Mouse (Mus musculus) frontal cortex, adult (tissue): ENCODE results near the gene Itih3.

Experiments used
- ATAC-seq: cut with Nextera tagmentation; 2 replicates; pipeline ENCODE4 v1.9.2; 2017; ENCODE audit warnings: mild to moderate bottlenecking, moderate library complexity, mixed read lengths; ENCODE audit not compliant: low TSS enrichment

Itih3 gene

DNA sequence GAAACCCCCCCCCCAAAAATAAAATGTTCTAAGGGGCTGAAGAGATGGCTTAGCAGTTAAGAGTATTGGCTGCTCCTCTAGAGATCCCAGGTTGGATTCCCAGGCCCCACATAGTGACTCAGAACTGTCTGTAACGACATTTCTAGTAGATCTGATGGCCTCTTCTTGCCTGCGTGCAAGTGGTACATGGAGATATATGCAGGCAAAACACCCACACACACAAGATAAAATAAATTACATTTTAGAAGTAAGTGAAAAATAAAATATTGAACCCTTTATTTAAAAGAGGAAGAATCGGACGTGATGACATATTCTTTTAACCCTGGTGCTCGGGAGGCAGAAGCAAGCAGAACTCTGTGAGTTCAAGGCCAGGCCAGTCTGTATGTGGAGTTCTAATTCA lies 20.9 kb downstream of the Itih3 start:
- ATAC-seq = no peak

DNA sequence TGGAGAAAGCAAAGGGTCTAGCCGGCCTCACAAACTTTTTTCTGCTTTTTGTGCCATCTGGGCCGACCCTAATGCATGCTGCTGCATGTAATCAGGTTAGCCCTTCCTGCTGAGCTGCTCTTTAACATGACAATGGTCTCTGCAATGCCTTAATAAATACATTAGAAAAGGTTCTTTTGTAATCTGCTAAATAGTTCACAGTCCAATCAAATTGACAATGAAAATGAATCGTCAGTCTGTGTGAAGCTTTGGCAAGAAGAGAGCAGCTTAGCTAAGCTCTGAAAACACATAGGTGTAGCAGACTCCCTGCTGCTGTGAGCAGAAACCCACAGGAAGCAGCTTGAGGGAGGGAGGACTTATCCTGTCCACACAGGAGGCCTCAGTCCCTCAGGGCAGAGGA lies 23.6 kb downstream of the Itih3 start:
- ATAC-seq = no peak

DNA sequence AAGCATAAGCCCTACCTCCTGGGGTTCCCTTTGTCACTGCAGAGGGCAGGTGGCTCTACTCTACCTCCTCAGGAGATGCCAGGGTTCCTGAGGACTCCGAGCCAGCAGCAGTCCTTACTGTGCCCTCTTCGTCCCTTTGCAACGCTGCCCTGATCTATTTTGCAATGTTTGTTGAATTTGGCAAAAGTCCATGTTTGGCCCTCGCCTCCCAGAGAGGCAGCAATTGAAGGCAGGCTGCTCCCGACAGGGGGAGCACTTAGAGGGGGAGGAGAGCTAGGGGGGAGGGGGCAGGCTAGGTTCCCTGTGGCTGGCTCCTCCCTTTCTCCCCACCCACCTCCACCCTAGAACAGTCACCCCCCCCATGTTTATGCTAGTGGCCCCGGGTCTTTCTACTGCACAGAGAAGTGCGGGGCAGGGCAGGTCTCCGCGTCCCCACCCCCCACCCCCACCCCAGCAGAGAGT lies 35.3 kb downstream of the Itih3 start:
- ATAC-seq = no peak

DNA sequence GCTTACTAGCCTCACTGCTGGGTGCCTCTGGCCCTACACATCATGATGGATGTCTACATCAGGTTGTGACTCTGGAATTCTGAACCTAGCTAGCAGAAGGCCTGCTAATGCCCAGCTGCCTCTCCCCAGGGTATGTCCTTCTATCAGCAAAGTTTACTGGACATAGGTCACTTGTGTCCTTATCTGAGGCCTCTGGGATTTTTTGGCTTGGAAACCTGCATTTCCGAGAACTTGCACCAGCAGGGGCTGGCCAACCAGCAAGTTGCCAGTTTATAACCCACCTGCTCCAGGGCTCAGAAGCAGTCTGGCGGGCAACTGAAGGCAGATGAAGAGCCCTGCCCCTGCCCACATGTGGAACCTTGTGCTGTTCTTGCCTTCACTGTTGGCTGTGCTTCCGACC lies 37.4 kb downstream of the Itih3 start, which contains the start of gene Itih4:
Itih4 (plus strand) TSS at position 273 of the 400 bp plus-strand sequence.
- ATAC-seq = no peak

DNA sequence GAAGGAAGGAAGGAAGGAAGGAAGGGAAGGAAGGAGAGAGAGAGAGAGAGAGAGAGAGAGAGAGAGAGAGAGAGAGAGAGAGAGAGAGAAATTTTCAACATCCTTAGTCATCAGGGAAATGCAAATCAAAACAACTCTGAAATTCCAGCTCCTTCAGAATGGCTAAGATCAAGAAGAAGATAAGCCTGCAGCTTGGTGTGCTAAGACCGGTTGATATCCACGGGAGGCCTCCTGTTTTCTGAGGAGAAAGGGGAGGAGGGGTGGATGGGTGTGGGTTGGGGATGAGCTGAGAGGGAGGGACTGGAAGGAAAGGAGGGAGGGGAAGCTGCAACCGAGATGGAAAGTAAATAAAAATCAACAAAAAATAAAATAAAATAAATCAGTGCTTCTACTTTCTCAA lies 38.3 kb downstream of the Itih3 start:
- ATAC-seq = no peak

DNA sequence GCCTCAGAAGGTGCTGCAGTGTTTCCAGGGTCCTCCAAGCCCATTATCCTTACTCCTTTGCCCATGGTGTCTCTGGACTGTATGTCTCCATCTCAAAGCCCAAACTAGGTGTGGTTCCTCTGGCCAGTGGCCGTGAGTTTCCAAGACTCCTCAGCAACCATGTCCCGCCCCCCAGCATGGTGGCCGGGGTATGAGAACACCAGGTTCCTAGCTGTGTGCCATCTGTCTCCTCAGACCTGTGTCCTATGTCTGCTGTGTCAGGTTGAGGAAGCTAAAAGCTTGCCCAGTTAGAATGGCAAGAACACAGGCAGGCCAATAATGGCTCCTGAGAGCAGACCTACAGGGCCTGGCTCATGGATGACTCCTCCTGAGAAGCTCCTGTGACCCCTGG lies 41.8 kb downstream of the Itih3 start:
- ATAC-seq = no peak

DNA sequence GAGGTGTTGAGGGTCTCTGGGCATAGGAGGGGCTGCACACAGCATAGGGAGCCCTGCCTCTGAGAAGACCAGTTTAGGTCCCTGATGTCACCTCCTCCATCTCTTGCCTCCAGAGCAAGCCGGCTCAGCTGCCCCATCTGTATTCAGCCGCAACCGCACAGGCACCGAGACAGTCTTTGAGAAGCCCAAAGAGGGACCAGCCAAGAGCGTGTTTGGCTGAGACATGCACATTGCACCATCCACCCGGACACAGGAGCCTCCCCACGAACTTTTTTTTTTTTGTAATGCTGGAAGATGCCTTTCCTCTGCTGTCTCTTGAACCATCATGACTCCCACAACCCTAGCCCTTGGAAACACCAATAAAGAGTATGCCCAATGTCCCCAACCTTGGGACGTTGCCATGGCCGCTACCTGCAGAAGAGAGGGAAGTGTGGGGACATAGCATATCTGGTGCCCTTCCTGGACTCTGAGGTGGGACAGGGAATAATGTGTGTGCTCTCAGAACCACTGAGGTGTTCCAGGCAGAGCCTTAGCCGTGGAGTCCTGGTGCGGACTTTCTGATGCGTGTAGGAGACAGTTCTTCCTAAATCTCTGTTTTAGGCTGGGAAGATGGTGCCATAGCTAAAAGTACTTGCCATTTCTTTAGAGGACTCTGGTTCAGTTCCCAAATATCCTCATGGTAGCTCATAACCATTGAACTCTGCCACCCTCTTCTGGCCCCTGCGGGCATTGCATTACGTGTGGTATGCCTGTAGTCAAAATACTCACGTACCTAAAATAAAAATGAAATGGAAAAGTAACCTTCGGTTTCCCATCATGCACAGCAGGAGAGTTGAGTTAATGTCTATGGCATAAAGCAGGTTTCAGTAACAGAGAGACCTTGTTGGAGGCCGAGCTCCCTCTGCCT lies 42.5 kb downstream of the Itih3 start:
- peak; percentile 25; the same call in 1 of the 2 replicates for ATAC-seq

DNA sequence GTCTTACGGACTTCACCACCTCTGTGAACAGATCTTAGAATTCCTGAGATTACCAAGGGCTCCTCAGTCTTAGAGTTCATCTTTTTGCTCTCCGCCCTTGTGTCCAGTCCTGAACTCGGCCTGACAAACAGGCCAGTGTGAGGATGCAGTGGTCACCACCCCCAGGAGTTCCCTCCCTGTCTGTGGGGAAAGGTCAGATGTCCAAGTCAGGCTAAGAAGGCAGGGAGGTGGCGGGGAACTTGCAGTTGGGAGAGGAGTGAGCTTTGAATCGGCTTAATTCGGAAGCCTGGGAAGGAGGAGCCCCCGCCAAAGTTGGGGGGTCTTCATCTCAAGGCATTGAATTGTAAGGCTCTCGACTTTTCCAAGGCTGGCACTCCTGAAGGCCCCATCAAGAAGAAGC lies 43.3 kb downstream of the Itih3 start:
- no peak for ATAC-seq

DNA sequence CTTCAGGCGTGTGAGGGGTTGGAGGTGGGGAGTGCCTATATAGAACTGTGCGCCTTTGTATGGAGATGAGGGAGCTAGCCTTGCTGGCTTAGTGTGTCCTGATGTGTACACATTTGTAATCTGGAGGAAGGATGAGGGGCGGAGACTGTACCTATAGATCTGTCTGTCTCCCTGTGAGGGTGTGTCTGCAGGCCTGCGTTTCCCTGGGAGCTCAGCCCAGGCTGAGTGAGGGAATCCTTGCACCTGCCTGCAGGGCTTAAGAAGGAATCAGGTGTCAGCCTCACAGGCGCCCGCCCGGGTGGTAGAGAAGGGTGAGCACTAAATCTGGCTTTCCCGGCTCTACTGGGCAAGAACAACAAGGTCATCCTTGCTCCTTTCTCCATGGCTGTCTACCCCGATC lies 43.8 kb downstream of the Itih3 start:
- ATAC-seq = peak; percentile 35

DNA sequence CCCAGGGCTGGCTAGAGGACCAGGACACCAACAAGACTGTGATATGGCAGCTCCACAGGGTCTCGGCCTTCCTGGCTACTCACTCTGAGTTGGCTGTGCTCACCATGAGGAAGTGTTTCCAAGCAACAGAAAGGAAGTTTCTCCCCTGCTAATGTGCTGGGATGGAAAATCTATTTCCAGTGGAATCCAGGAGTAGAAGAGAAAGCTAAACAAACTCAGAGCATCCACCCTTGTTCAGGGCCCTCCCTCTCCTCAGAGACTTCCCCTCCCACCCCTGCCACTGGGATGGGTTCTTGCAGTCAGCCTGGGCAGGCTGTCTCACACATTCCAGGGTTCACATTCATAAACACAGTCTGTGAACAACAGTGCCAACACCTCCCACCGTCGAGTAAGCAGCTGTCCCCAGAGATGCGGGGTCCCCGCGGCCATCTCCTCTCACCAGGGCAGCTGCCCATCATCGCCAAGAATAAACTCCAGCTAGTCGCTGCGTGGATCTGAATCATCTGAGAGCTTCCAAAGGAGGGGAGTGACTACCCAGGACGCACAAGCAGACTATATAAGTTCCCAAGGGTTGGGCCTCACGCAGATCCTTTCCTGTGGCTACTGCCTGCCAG lies 44.5 kb downstream of the Itih3 start, which contains the start of gene Mustn1:
Mustn1 (plus strand) TSS at position 243 of the 614 bp plus-strand sequence.
- ATAC-seq = 0 out of 2 replicates have a peak, but pooled peaks have one; percentile 39

DNA sequence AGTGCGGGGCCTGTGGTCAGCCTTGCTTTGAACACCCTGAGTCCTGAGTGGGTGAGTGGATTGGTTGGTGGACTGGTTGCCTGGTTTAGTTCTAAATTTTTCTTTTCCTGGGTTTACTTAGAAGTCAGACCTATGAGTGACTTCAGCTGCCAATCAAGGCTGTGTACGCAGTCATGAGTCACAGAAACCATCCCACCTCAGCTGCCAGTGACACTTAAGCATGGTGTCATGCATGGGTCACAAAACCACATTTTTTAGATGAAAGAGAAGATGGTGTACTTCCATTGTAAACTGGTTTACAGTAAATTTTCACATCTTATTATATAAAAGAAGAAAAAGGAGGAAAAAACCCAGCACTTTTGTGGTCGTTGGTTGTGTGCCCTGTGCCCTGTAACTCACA lies 45.7 kb downstream of the Itih3 start:
- ATAC-seq = no peak

DNA sequence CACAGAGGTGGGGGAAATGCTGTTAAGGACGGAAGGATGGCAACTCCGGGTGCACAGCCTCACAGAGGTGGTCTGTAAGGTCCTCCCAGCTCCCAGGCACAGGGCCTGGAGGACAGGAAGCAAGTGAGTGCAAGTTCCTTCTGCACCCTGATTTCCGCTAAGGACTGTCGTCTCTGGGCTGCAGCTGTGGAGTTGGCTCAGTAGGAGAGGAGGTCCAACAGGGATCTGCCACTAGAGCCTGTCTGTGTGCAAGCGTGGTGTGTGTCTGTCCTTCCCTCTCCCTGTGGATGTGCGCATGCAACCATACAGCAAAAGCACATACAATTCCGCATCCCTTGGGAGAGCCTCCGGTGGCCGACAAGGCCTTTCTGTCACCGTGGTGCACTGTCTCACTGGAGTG lies 47.1 kb downstream of the Itih3 start:
- no peak for ATAC-seq

DNA sequence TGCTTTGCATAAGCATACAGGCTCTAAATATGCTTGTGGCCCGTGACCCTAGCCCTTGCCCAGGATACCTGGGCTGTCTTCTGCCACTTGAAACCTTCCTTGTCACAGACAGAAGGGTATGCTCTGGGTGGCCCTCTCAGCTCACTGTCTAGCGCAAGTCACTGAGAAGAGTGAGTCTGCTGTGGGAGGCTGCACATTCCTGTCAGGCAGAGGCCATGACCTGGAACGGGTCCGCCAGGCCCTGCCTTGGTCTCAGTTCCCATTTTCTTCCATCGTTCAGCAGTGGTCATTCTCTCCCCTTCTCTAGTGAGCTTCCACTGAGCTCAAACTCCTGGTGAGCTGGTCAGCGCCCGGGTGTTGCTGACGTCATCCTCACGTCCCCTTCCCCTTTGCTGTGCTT lies 47.6 kb downstream of the Itih3 start:
- no peak for ATAC-seq

DNA sequence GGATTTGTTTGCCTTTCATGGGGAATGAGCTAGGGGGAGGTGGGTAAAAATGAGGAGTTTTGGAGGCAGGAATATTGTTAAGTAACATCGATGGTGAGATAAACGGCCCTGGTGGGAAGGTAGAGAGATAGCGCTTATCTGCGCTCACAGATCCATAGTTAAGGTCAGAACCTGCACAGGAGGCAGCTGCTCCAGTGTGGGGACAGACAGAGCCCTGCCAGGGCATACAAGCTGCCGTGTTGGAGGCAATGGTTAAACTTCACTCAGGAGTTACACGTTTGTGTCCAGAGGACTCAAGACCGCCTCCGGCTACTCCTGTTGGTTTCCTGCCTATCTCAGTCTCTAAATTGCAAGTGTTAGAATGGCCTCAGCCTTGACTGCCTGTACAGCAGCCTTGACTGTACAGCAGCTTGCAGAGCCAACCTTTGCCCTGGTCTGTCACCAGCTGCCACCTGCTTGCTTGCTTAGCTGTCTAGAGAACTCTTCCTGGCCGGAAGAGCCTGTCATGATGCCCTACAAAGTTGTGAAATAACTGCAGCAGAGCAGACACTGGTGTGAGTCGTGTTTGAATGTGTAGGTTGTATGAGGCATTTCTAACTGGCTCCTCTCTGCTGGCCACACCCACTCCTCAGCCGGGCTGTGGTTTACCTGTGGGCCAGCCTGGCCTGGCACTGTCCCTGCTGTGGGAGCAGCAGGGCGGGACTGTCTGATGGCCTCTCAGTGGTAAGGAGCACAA lies 48.3 kb downstream of the Itih3 start:
- ATAC-seq = no peak

DNA sequence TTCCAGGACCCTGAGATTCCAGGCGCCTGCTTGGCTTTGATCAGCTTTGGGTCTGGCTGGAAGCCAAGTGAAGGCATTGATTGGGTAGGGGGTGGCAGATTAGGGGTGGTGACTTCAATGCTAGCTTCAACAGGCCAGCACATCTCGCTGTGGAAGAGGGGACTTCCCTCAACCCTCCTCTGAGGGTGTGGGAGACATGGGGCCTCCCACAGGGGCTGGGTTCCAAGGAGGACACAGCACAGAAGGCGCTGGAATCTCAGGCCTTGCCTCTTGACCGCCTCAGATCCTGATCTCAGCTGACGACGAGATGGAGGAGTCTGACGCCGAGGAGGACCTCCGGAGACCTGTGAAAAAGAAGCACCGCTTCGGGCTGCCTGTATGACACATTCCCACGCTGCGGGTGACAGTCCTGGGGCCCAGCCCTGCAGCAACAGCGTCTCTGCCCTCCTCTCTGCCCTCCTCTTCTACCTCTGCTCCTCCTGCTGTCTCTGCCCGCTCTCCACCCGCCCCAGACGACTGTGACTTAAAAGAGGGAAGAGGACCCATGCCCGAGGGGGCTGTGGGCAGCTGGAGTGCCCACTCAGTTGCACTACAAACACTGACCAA lies 49.4 kb downstream of the Itih3 start:
- no peak for ATAC-seq

DNA sequence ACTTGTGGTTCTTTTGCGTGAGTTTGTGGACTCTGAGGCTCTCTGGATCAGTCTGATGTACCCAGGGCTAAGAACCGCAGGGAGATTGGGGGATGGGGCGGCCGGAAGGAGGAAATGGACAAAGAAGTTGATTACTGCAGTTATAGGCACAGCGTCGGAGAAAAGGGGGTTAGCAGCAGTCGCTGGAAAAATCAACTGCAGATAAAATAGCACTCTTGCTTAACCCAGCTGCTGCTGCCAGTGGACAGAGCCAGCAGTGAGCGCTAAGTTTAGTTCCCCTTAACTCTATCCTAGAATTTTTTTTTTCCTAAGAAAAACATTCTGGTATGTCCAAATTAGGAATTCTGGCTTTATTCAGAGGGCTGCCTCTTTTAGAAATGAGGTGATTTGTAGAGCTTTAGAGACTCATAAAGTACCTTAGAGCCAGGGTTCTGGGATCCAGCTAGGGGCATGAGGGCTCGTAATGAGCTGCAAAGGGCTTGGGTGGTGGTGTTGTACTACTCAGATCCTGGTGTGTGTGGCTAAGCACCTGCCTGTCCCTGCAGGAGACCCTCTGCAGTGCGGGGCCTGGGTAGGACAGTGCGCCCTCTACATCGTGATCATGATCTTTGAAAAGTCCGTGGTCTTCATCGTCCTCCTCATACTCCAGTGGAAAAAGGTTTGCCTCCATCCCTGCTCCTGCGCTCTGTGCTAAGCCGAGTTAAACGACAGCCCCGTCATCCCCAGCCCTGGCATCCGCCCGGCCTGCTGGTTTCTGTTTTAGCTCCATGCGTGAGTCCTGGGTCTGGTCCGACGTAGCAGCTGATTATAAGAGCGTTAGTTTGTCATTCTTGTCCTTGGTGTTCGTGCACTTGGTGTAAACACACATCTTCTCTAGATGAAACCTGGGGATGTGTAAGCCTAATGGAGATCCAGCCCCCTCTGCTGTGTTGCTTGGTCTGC lies 53.1 kb downstream of the Itih3 start:
- ATAC-seq = peak; percentile 56

DNA sequence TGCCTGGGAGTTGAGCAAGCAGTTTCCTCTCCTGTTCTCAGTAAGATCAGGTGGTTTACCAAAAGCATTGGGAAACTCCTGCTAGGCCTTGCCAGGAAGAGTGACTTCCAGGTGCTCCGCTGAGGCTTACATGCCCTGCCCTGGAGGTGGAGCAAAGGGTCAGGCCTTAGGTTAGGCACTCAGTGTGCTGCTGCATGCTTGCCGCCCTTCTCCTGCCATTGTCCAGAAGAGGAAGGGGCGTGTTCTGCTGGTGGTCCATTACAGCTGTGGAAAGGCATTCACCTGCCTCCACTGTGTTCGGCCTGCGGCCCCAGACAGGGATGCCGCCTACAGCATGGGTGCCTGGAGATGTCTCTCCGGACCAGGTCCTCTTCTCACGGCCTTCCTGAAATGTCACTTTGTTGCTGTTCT lies 54.2 kb downstream of the Itih3 start:
- no peak for ATAC-seq

DNA sequence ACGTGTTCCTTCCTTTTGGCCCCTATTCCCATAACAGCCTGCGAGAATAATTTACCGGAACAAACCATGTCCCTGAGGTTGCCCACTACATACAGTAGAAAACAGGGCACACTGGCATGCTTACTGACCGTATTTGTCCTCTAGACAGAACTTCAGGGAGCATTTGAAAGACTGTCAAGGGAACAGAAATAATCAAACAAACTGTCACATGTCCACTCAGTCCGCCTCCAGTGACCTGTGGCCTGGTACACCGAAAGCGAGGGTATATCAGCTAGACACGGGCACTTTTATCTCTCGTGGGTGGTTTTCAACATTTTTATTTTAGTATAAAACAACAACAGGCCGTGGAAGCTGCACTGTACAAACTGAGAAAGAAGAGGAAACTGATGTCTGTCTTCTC lies 54.7 kb downstream of the Itih3 start:
- ATAC-seq = no peak

DNA sequence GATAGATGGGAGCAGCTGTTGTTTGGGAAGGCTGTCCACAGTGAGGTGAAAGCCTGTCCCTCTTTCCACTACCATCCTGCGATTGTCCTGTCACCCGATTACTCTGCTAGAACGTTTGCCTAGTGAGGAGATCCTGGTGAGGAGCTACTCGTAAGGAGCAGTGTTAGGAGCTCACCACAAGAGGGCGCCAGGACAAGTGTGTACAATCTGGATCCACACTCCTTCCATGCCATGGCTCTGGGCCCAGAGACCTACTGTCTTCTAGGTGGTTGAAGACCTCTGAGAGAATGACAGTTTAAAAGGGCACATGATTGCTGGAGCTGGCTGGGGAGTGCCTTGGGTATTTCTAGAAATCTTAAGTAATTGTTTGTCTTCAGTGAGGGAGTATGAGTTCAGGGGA lies 56.5 kb downstream of the Itih3 start:
- ATAC-seq = 0 out of 2 replicates have a peak, but pooled peaks have one; percentile 42

DNA sequence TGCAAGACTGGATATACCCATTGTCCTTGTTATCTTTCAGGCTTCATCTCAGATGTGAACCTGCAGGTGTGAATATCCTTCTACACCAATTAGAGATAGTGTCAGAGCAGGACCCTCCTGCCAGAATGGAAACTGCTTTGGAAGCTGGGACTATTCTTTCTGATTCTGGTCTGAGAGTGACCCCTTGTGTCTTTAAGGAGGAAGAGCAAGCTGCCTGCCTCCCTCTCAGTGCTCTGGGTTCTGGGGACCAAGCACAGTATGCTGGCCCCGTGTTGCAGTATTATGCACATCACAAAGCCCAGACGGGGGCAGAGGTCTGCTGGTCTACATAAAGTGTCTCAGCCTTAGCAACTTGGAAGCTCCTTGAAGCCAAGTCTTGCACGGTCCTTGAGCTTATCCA lies 58.2 kb downstream of the Itih3 start:
- ATAC-seq = no peak

DNA sequence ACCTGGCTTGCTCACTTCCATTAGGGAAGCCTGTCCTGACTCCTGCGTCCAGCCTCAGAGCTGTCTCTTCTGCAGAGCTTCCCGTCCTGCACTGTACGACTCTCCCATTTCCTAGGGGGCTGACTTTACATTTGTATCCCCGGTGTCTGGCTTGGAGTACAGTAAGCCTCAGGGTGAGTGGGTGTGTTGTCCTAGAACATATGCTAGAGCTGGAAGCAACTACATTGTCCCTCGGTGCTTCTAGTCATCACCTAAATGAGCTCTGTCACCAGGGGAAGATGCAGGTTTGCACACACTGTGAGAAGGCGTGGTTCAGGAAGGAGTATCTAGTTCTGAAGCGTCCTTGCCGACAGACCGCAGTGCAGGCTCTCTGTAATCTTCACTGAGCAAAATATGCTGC lies 61.2 kb downstream of the Itih3 start:
- ATAC-seq = peak; percentile 65; the same call in 1 of the 2 replicates
